Mouse (Mus musculus) intestine, embryonic 16.5 days (tissue): ENCODE measurements around the gene Samd14. TPM values are rescaled to one million over a fixed set of nuclear protein-coding genes. Genes with fewer than 3 reads are reported as not detected.

Experiments
- ATAC-seq: fragments of 200-750 bp; cut with Nextera tagmentation; 2 replicates; pipeline ENCODE4 v1.8.0; 2017; ENCODE audit warnings: moderate TSS enrichment, moderate library complexity
- H3K27ac ChIP-seq: fragments of 300-500 bp; sonication (generic); 2 replicates; pipeline ENCODE4 v1.5.1; 2014; ENCODE audit warnings: mild to moderate bottlenecking, low read length
- H3K27me3 ChIP-seq: fragments of 300-500 bp; sonication (generic); replicated peaks from 2 replicates; pipeline ENCODE4 v1.6.1; 2014; ENCODE audit warnings: low read length, control low read depth, mixed read lengths; ENCODE audit not compliant: control insufficient read depth, insufficient read depth
- H3K36me3 ChIP-seq: fragments of 300-500 bp; sonication (generic); 2 replicates; pipeline ENCODE4 v1.6.1; 2014; ENCODE audit warnings: low read length, control low read depth; ENCODE audit not compliant: control insufficient read depth, insufficient read depth
- H3K4me1 ChIP-seq: fragments of 300-500 bp; sonication (generic); 2 replicates; pipeline ENCODE4 v1.6.1; 2014; ENCODE audit warnings: low read length, control low read depth, mixed read lengths; ENCODE audit not compliant: control insufficient read depth, insufficient read depth
- H3K4me2 ChIP-seq: fragments of 300-500 bp; sonication (generic); 2 replicates; pipeline ENCODE4 v1.6.1; 2014; ENCODE audit warnings: low read depth, low read length, control low read depth
- H3K4me3 ChIP-seq: fragments of 300-500 bp; sonication (generic); 2 replicates; pipeline ENCODE4 v1.5.1; 2014; ENCODE audit warnings: mild to moderate bottlenecking, low read length
- H3K9ac ChIP-seq: fragments of 300-500 bp; sonication (generic); 2 replicates; pipeline ENCODE4 v1.6.1; 2014; ENCODE audit warnings: low read depth, low read length
- H3K9me3 ChIP-seq: fragments of 300-500 bp; sonication (generic); 2 replicates; pipeline ENCODE4 v1.6.1; 2016; ENCODE audit warnings: low read length, control low read depth; ENCODE audit not compliant: control insufficient read depth
- WGBS: fragments of 180-500 bp; shearing (Covaris S2); extraction: QIAGEN DNeasy Blood & Tissue Kit; methylation state at CpG from one replicate; pipeline ENCODE4 v1.1.7; 2014; 5-methylcytosine and 5-hydroxymethylcytosine counted together
- polyA plus RNA-seq: library from polyadenylated mRNA; unstranded; fragments of >200 nt; fragmentation: Nextera tagmentation; extraction: Ambion mirVana; gene quantifications from 2 replicates; pipeline ENCODE4 v1.2.1, GENCODE M21; 2015

The Samd14 gene
- polyA plus RNA-seq, 1 experiment from 2014 or later = 13.2 TPM

DNA sequence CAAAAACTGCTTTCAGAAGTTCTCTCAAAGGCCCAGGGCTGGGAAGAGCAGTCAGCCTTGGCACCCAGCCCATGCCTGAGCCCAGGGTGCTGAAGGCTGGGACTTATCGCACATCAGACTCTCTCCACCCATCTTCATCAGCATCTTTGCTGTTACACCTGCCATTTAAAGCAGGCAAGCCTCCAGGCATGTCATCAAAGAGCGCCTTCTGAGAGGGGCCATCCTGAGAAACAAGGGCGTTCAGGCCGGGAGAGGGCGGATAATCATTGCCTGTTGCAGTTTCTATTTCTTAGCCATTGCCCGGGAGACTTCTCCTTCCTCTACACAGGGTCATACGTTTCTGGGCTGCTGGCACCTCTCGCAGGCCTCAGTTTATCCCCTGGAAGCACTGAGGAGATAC lies 21.8 kb upstream of the Samd14 start:
- Histone ChIP-seq H3K9ac (no peak overlapping the region), H3K27me3 (no peaks in the 10 kb centered on the region), H3K9me3 (no peaks in the 10 kb centered on the region), H3K36me3 (no peaks in the 10 kb centered on the region), H3K4me1 (peaks cover 32% of the 10 kb centered on the region), H3K4me2 (no peak overlapping the region), H3K27ac (no peak overlapping the region), H3K4me3 (no peak overlapping the region)
- 87% methylated on average over 8 of the region's 8 CpGs for WGBS
- no peak for ATAC-seq

DNA sequence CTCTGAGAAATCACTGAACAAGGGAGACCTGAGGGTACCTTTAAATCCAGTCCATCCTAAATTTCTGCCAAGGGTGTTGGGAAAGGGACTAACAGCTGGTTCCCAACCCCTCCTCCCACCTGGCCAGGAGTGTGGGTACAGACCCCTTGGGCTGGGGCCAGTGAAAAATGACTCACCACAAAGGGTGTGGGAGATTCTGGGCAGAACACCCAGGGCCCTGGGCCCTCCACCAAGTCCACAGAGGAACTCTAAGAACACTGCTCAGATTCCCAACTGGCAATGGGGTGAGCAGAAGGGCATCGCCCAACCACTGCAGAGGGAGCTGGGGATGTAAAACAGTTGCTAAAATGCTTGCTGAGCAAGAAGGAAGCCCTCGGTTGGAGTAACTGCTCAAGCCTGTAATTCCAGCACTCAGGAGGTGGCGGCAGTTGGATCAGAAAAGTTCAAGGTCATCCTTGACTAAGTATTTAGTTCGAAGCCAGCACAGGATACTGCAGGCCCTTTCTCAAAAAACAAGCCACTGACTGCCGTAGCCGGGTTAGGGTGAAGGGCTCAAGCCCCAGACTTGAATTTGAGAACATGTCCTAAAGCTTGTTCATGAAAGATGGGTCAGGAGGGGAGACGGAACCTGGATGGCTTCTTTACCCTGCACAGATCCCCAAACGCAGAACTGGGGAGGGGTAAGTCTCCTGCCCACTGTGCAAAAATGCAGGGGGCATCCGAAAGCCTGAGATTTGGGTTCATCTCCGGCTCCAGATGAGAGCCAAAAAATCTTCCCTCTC lies 20.7 kb upstream of the Samd14 start:
- no peaks in the 10 kb centered on the region for H3K36me3 ChIP-seq
- H3K4me3 ChIP-seq = peak overlapping the region; percentile 87
- H3K9ac ChIP-seq = peak overlapping the region; percentile 89
- no peak for ATAC-seq
- WGBS = 19% methylated on average over 10 of the region's 10 CpGs
- H3K4me1 ChIP-seq = peaks cover 44% of the 10 kb centered on the region
- H3K4me2 ChIP-seq = peak overlapping the region; percentile 97
- peak overlapping the region; percentile 95 for H3K27ac ChIP-seq
- no peaks in the 10 kb centered on the region for H3K27me3 ChIP-seq
- H3K9me3 ChIP-seq = no peaks in the 10 kb centered on the region

DNA sequence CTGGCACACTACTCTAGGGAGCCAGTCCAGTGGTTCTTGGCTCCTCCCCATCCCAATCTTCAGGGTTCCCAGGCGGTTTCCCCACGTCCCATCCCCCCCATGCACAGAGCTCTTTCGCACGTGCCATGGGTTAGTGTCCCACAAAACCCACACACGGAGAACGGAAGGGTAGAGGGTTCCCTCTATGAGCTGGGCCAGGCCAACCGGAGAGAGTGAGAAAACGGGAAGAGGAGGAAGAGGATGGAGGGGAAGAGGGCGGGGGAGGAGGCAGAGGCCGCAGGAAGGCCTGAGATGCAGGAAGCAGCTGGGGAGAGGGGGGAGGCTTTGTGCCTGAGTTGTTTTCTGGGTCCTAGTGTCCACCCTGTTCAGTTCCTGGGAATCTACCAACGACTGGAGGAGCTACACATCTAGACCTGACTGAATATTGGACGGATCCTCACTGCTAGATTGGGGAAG lies 20.1 kb upstream of the Samd14 start:
- 1% methylated on average over 12 of the region's 12 CpGs for WGBS
- Histone ChIP-seq H3K4me3 (peak overlapping the region; percentile 87), H3K27ac (peak overlapping the region; percentile 95), H3K4me2 (peak overlapping the region; percentile 97), H3K36me3 (no peaks in the 10 kb centered on the region), H3K27me3 (no peaks in the 10 kb centered on the region), H3K9me3 (no peaks in the 10 kb centered on the region), H3K9ac (peak overlapping the region; percentile 89), H3K4me1 (peaks cover 50% of the 10 kb centered on the region)
- peak; percentile 58 for ATAC-seq

DNA sequence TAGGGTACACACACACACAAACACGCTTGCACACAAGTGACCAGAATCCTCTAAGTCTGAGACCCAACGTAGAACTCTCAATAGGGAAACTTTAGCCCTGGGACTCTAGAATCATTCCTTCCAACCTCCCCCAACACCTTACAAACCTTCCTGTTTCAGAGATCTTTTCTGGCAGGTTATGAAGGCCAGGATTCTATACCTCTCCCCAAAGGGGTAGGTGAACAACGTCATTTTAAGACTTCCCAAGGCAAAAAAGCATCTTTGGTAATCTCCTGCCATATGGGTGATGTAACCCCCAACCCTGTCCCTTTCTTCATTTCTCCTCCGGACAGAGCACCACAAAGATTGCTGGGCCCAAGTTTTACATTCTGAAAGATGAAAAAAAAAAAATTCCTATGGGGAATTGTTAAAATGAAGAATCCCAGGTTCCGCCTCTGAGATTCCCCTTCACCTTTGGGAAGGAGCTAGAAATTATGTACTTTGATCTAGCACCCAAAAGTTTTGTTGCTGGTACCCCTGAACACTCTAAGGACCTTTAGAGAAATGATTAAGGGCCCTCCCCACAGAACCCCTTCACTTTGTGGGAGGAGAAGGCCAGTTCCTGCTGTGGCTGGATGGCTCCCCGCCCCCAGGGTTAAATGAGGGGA lies 19.5 kb upstream of the Samd14 start:
- H3K9ac ChIP-seq = peak overlapping the region; percentile 89
- H3K4me2 ChIP-seq = peak overlapping the region; percentile 97
- no peaks in the 10 kb centered on the region for H3K27me3 ChIP-seq
- peak overlapping the region; percentile 87 for H3K4me3 ChIP-seq
- WGBS = 48% methylated on average over 6 of the region's 6 CpGs
- H3K9me3 ChIP-seq = no peaks in the 10 kb centered on the region
- peak overlapping the region; percentile 95 for H3K27ac ChIP-seq
- peaks cover 56% of the 10 kb centered on the region for H3K4me1 ChIP-seq
- ATAC-seq = no peak
- no peaks in the 10 kb centered on the region for H3K36me3 ChIP-seq

DNA sequence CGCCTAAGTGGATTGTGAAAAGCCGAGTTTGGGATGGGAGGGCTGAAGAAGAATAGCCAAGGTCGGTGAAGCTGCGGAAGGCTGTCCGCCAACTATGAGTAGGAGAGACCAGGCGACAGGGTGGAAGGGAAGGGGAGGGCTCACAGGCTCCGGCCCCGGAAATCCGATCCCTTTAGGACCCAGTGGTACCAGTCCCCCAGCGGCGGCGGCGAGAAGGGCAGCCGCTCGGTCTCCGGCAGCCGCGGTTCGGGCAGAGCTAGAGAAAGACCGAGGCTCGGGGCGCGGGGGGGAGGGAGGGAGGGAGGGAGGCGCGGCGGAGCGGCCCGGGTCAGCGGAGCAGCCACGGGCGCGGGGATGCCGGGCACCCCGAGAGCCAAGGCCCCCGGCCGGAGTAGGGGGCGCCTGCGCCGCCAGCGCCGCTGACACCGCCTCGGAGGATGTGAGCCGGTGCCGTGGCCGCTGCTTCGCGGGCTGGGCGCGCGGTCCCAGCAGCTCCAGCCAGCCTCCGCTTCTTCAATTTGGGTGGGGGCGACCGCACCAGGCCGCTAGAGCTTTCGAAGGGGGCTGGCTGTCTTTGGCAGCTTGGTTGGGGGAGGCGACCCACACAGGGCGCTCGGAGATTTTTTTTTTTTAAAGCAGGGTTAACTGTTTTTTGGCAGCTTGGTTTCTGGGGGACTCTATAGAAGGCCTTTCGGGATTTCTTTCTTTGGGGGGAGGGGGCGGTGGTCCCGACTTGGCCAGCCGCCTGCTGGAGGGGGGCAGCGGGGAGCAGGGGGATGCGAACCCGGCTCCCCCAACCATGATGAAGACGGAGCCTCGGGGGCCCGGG lies 18.7 kb upstream of the Samd14 start, which contains the start of gene Ppp1r9b:
Ppp1r9b (plus strand) TSS at position 287 of the 829 bp plus-strand sequence.
- Histone ChIP-seq H3K36me3 (no peaks in the 10 kb centered on the region), H3K4me2 (peak within 1 kb of the TSS; percentile 97), H3K4me3 (peak within 1 kb of the TSS; percentile 87), H3K27ac (peak within 1 kb of the TSS; percentile 95), H3K9me3 (no peaks in the 10 kb centered on the region), H3K9ac (peak within 1 kb of the TSS; percentile 89), H3K4me1 (peaks cover 63% of the 10 kb centered on the region), H3K27me3 (no peaks in the 10 kb centered on the region)
- WGBS = under 1% methylated on average over 66 of the region's 69 CpGs
- peak; percentile 83 for ATAC-seq

DNA sequence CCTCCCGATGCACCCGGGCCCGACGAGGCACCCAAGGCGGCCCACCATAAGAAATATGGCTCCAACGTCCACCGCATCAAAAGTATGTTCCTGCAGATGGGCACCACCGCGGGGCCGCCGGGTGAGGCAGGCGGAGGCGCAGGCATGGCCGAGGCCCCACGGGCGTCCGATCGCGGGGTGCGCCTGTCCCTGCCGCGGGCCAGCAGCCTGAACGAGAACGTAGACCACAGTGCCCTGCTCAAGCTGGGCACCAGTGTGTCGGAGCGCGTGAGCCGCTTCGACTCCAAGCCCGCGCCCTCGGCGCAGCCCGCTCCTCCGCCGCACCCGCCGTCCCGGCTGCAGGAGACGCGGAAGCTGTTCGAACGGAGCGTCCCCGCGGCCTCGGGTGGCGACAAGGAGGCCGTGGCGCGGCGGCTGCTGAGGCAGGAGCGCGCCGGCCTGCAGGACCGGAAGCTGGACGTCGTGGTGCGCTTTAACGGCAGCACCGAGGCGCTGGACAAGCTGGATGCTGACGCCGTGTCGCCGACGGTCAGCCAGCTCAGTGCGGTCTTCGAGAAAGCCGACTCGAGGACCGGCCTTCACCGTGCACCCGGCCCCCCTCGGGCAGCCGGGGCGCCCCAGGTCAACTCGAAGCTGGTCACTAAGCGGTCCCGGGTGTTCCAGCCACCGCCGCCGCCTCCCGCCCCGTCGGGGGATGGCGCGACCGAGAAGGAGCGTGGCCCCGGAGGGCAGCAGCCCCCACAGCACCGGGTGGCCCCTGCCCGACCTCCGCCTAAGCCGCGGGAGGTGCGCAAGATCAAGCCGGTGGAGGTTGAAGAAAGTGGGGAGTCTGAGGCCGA lies 17.8 kb upstream of the Samd14 start:
- no peaks in the 10 kb centered on the region for H3K36me3 ChIP-seq
- peak overlapping the region; percentile 89 for H3K9ac ChIP-seq
- H3K27me3 ChIP-seq = no peaks in the 10 kb centered on the region
- H3K4me3 ChIP-seq = peak overlapping the region; percentile 87
- under 1% methylated on average over 99 of the region's 99 CpGs for WGBS
- H3K27ac ChIP-seq = peak overlapping the region; percentile 95
- no peaks in the 10 kb centered on the region for H3K9me3 ChIP-seq
- peaks cover 65% of the 10 kb centered on the region for H3K4me1 ChIP-seq
- peak; percentile 1; the same call in 1 of the 2 replicates for ATAC-seq
- peak overlapping the region; percentile 97 for H3K4me2 ChIP-seq

DNA sequence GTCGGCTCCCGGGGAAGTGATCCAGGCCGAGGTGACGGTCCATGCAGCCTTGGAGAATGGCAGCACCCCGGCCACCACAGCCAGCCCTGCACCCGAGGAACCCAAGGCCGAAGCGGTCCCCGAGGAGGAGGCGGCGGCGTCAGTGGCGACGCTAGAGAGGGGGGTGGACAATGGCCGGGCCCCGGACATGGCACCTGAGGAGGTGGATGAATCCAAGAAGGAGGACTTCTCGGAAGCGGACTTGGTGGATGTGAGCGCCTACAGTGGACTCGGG lies 17.3 kb upstream of the Samd14 start:
- Histone ChIP-seq H3K27ac (peak overlapping the region; percentile 66), H3K4me2 (peak overlapping the region; percentile 97), H3K9me3 (no peaks in the 10 kb centered on the region), H3K9ac (peak overlapping the region; percentile 89), H3K4me1 (peaks cover 65% of the 10 kb centered on the region), H3K4me3 (peak overlapping the region; percentile 87), H3K36me3 (no peaks in the 10 kb centered on the region), H3K27me3 (no peaks in the 10 kb centered on the region)
- no peak for ATAC-seq
- 2% methylated on average over 20 of the region's 20 CpGs for WGBS

DNA sequence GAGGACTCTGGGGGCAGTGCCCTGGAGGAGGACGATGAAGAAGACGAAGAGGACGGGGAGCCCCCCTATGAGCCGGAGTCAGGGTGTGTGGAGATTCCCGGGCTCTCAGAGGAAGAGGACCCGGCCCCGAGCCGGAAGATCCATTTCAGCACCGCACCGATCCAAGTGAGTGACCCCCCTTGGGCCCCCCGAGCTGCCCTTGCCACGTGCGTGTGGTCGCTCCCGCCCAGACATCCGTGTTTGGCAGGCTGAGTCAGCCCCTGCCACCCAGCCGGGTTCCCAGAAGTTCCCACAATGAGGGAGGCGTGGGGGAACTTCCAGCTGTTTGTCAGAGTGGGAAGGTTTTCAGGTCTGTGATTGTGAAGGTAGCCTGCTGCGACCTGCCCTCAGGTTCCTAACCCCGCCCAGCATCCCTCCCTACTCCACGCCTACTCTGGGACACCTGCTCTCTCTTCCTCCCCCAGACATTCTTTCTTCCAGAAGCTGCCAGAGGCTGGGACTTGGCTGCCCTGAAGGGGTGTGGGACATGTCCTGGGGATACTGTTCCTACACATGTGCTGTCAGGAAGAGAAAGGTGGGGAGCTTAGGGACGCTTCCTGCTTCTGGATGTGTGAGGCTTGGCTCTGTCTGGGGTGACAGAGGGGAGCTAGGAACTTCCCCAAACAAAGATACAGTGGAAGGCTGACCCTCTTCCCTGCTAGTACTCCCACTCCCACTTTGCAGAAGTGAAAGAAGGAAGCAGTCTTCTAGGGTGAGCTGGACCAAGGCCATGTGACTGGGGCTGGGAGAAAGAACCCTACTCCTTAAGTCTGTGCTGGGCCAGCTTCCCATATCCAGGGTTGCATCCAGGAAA lies 16.7 kb upstream of the Samd14 start:
- Histone ChIP-seq H3K9ac (peak overlapping the region; percentile 89), H3K36me3 (no peaks in the 10 kb centered on the region), H3K4me3 (peak overlapping the region; percentile 87), H3K4me2 (peak overlapping the region; percentile 97), H3K9me3 (no peaks in the 10 kb centered on the region), H3K27me3 (no peaks in the 10 kb centered on the region), H3K4me1 (peaks cover 69% of the 10 kb centered on the region), H3K27ac (peak overlapping the region; percentile 71)
- peak; percentile 36 for ATAC-seq
- under 1% methylated on average over 22 of the region's 22 CpGs for WGBS
